Mouse (Mus musculus) forebrain, embryonic 11.5 days (tissue): ENCODE results near the gene Susd1. TPM values are rescaled to one million over a fixed set of nuclear protein-coding genes. Genes with fewer than 3 reads are reported as not detected.

Experiments used
- ATAC-seq: fragments of 200-750 bp; cut with Nextera tagmentation; replicated peaks from 2 replicates; pipeline ENCODE4 v1.8.0; 2017; ENCODE audit warnings: moderate TSS enrichment; ENCODE audit not compliant: low FRiP score
- DNase-seq: peaks from one replicate; pipeline ENCODE4 v3.0.0-alpha.2; 2017; ENCODE audit warnings: low spot score
- H3K27ac ChIP-seq: fragments of 300-500 bp; sonication (generic); 2 replicates; pipeline ENCODE4 v1.5.1; 2014; ENCODE audit warnings: low read depth, low read length
- H3K27me3 ChIP-seq: fragments of 300-500 bp; sonication (generic); 2 replicates; pipeline ENCODE4 v1.6.1; 2014; ENCODE audit warnings: mild to moderate bottlenecking, low read length, mixed read lengths; ENCODE audit not compliant: control insufficient read depth, insufficient read depth
- H3K36me3 ChIP-seq: fragments of 300-500 bp; sonication (generic); 2 replicates; pipeline ENCODE4 v1.6.1; 2014; ENCODE audit warnings: mild to moderate bottlenecking, low read length, moderate library complexity, mixed read lengths; ENCODE audit not compliant: control insufficient read depth, insufficient read depth
- H3K4me1 ChIP-seq: fragments of 300-500 bp; sonication (generic); replicated peaks from 2 replicates; pipeline ENCODE4 v1.6.1; 2014; ENCODE audit warnings: low read length, mixed read lengths; ENCODE audit not compliant: control insufficient read depth, insufficient read depth
- H3K4me2 ChIP-seq: fragments of 300-500 bp; sonication (generic); 2 replicates; pipeline ENCODE4 v1.6.1; 2014; ENCODE audit warnings: low read depth, mild to moderate bottlenecking, low read length, moderate library complexity, mixed read lengths; ENCODE audit not compliant: severe bottlenecking
- H3K4me3 ChIP-seq: fragments of 300-500 bp; sonication (generic); 2 replicates; pipeline ENCODE4 v1.5.1; 2014; ENCODE audit warnings: low read depth, low read length
- H3K9ac ChIP-seq: fragments of 300-500 bp; sonication (generic); 2 replicates; pipeline ENCODE4 v1.6.1; 2014; ENCODE audit warnings: low read length
- H3K9me3 ChIP-seq: fragments of 300-500 bp; sonication (generic); 2 replicates; pipeline ENCODE4 v1.6.1; 2016; ENCODE audit warnings: low read length, mixed read lengths; ENCODE audit not compliant: control insufficient read depth
- WGBS: fragments of 180-500 bp; shearing (Covaris S2); extraction: QIAGEN DNeasy Blood & Tissue Kit; methylation state at CpG from one replicate; pipeline ENCODE4 v1.1.7; 2014; 5-methylcytosine and 5-hydroxymethylcytosine counted together
- polyA plus RNA-seq: library from polyadenylated mRNA; unstranded; fragments of >200 nt; fragmentation: Nextera tagmentation; extraction: Ambion mirVana; gene quantifications from 2 replicates; pipeline ENCODE4 v1.2.1, GENCODE M21; 2014

Gene Susd1
- polyA plus RNA-seq, 1 experiment from 2014 or later, result 1.3 TPM

GRCm38 (mm10) chr4:59275956-59276355 lies 162.5 kb downstream of the Susd1 start:
- Histone ChIP-seq H3K4me1 (no peaks in the 10 kb centered on the region), H3K27ac (no peak overlapping the region), H3K9ac (no peak overlapping the region), H3K9me3 (no peaks in the 10 kb centered on the region), H3K4me2 (no peak overlapping the region), H3K4me3 (no peak overlapping the region), H3K27me3 (no peaks in the 10 kb centered on the region), H3K36me3 (no peaks in the 10 kb centered on the region)
- 80% methylated on average over 2 of the region's 2 CpGs for WGBS
- DNase-seq (no peak), ATAC-seq (no peak)

- 76% methylated on average over 3 of the region's 3 CpGs for WGBS
- ATAC-seq, result no peak
- Histone ChIP-seq H3K9me3 (no peaks in the 10 kb centered on the region), H3K4me3 (no peak overlapping the region), H3K27me3 (no peaks in the 10 kb centered on the region), H3K36me3 (no peaks in the 10 kb centered on the region), H3K4me1 (no peaks in the 10 kb centered on the region), H3K27ac (no peak overlapping the region), H3K9ac (no peak overlapping the region), H3K4me2 (no peak overlapping the region)
- no peak for DNase-seq
Measured at GRCm38 (mm10) chr4:59275494-59275893, 162.9 kb downstream of the Susd1 start.

DNA sequence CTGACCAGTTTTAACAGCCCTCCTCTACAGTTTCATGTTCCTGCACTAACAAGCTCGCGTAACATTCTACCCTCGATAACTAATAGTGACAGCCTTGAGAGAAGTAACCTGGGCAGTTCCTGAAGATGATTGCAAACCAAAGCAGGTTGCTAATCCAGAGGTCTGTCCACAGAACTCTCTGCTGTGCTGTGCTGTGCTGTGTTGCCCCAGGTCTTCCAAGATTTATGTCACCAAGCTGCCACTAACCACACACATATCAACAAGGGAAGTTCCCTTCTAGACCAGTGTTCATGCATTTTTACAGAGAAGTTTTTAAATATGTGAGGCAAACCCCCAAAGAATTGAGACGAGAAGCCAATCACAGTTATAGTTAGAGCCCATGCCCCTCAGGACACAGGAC lies 164.3 kb downstream of the Susd1 start:
- no peaks in the 10 kb centered on the region for H3K9me3 ChIP-seq
- H3K4me3 ChIP-seq, result no peak overlapping the region
- no peak overlapping the region for H3K9ac ChIP-seq
- no peaks in the 10 kb centered on the region for H3K4me1 ChIP-seq
- no peaks in the 10 kb centered on the region for H3K27me3 ChIP-seq
- no peak overlapping the region for H3K4me2 ChIP-seq
- WGBS, result 81% methylated on average over 4 of the region's 4 CpGs
- H3K36me3 ChIP-seq, result no peaks in the 10 kb centered on the region
- DNase-seq (no peak), ATAC-seq (no peak)
- no peak overlapping the region for H3K27ac ChIP-seq

- H3K27ac ChIP-seq, result no peak overlapping the region
- H3K36me3 ChIP-seq, result no peaks in the 10 kb centered on the region
- no peak overlapping the region for H3K4me3 ChIP-seq
- ATAC-seq, result no peak
- no peaks in the 10 kb centered on the region for H3K27me3 ChIP-seq
- H3K9me3 ChIP-seq, result no peaks in the 10 kb centered on the region
- WGBS, result 38% methylated on average over 1 of the region's 1 CpGs
- no peak overlapping the region for H3K4me2 ChIP-seq
- H3K9ac ChIP-seq, result no peak overlapping the region
- no peak for DNase-seq
- no peaks in the 10 kb centered on the region for H3K4me1 ChIP-seq
Measured at GRCm38 (mm10) chr4:59273342-59273741, 165.1 kb downstream of the Susd1 start.

DNA sequence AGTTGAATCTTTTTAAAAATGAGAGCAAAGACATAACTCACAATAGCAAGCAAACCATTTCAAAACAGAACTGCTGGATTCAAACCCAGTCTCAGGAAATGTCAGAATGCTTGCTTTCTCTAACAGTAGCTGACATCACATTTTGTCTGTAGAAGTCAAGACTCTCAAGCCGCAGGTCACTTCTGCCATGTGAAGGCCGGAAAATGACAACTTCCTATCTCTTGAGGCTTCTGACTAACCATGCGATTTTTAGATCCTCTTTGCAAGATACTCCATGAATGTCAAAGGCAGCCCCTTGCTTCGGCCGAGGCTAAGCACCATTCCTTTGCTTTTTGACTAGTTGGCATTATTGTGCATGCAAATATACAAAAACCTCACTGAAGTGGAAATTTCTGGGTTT lies 172.8 kb downstream of the Susd1 start:
- ATAC-seq, result no peak
- H3K27ac ChIP-seq, result no peak overlapping the region
- no peak for DNase-seq
- H3K27me3 ChIP-seq, result no peaks in the 10 kb centered on the region
- H3K9ac ChIP-seq, result no peak overlapping the region
- H3K4me2 ChIP-seq, result no peak overlapping the region
- no peaks in the 10 kb centered on the region for H3K9me3 ChIP-seq
- H3K4me3 ChIP-seq, result no peak overlapping the region
- H3K36me3 ChIP-seq, result no peaks in the 10 kb centered on the region
- 95% methylated on average over 5 of the region's 5 CpGs for WGBS
- no peaks in the 10 kb centered on the region for H3K4me1 ChIP-seq

DNA sequence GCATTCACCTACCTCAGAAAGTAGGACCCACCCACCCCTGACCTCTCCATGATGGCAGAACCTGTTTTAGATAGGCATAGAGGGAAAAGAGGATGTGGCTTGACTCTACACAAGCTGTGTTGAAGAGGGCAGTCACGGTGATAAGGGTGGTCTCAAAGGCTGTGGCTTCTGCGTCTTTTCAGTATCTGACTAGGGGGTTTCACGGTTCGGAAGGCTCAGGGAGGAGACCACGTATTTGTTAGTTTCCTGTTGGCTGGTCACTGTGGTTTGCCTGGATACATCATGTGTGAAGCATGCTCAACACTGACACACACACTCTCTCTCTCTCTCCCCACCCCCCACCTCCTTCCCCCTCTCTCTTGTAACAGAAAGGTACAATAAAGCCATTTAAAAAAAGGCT lies 173.3 kb downstream of the Susd1 start:
- Histone ChIP-seq H3K27ac (no peak overlapping the region), H3K27me3 (no peaks in the 10 kb centered on the region), H3K36me3 (no peaks in the 10 kb centered on the region), H3K9me3 (no peaks in the 10 kb centered on the region), H3K9ac (no peak overlapping the region), H3K4me1 (no peaks in the 10 kb centered on the region), H3K4me3 (no peak overlapping the region), H3K4me2 (no peak overlapping the region)
- ATAC-seq, result no peak
- DNase-seq, result no peak
- WGBS, result 85% methylated on average over 5 of the region's 5 CpGs

Other genes starting within 250 kb of the Susd1 start
- 12.8 and 13.0 TPM in 2 replicates for gene Ugcg, start 249.4 kb downstream of the Susd1 start, polyA plus RNA-seq
- 30.3 TPM in 2 replicates for gene Ptbp3, start 110.7 kb upstream of the Susd1 start, polyA plus RNA-seq
- 27.7 and 28.1 TPM in 2 replicates for gene Hsdl2, start 142.9 kb upstream of the Susd1 start, polyA plus RNA-seq
- 53.7 and 58.6 TPM in 2 replicates for gene E130308A19Rik, start 187.6 kb upstream of the Susd1 start, polyA plus RNA-seq